Mouse (Mus musculus) liver, postnatal 0 days (tissue): ENCODE results near the gene Csf1. TPM values are rescaled to one million over a fixed set of nuclear protein-coding genes. Genes with fewer than 3 reads are reported as not detected.

Experiments used
- ATAC-seq: fragments of 200-750 bp; cut with Nextera tagmentation; 2 replicates; pipeline ENCODE4 v1.8.0; 2017; ENCODE audit warnings: mild to moderate bottlenecking, moderate library complexity
- DNase-seq: peaks from one replicate; pipeline ENCODE4 v3.0.0-alpha.2; 2016
- H3K27ac ChIP-seq: fragments of 300-500 bp; sonication (generic); 2 replicates; pipeline ENCODE4 v1.5.1; 2014; ENCODE audit warnings: antibody characterized with exemption, moderate library complexity, mild to moderate bottlenecking, low read depth
- H3K27me3 ChIP-seq: fragments of 300-500 bp; sonication (generic); 2 replicates; pipeline ENCODE4 v1.6.1; 2014; ENCODE audit warnings: low read length, control low read depth, mixed read lengths; ENCODE audit not compliant: insufficient read depth
- H3K36me3 ChIP-seq: fragments of 300-500 bp; sonication (generic); replicated peaks from 2 replicates; pipeline ENCODE4 v1.6.1; 2014; ENCODE audit warnings: mild to moderate bottlenecking, control low read depth, low read length, moderate library complexity, mixed read lengths; ENCODE audit not compliant: insufficient read depth
- H3K4me1 ChIP-seq: fragments of 300-500 bp; sonication (generic); 2 replicates; pipeline ENCODE4 v1.6.1; 2014; ENCODE audit warnings: antibody characterized with exemption, mild to moderate bottlenecking, control low read depth; ENCODE audit not compliant: insufficient read depth
- H3K4me2 ChIP-seq: fragments of 300-500 bp; sonication (generic); 2 replicates; pipeline ENCODE4 v1.6.1; 2014; ENCODE audit warnings: low read depth, mild to moderate bottlenecking, low read length, moderate library complexity, mixed read lengths
- H3K4me3 ChIP-seq: fragments of 300-500 bp; sonication (generic); 2 replicates; pipeline ENCODE4 v1.5.1; 2014; ENCODE audit warnings: low read depth, low read length
- H3K9ac ChIP-seq: fragments of 300-500 bp; sonication (generic); replicated peaks from 2 replicates; pipeline ENCODE4 v1.6.1; 2014; ENCODE audit warnings: mild to moderate bottlenecking, moderate library complexity
- H3K9me3 ChIP-seq: fragments of 300-500 bp; sonication (generic); 2 replicates; pipeline ENCODE4 v1.6.1; 2016; ENCODE audit warnings: mild to moderate bottlenecking, control low read depth, low read length, mixed read lengths
- CTCF ChIP-seq: sonication (generic); IDR thresholded peaks from 2 replicates; pipeline ENCODE4 v1.5.1; 2016; ENCODE audit warnings: antibody characterized with exemption, low read depth
- EP300 ChIP-seq: IDR thresholded peaks from 2 replicates; pipeline ENCODE4 v1.6.1; 2016; ENCODE audit warnings: antibody characterized with exemption, low read depth, mild to moderate bottlenecking
- WGBS: fragments of 180-500 bp; shearing (Covaris S2); extraction: QIAGEN DNeasy Blood & Tissue Kit; methylation state at CpG from one replicate; pipeline ENCODE4 v1.1.7; 2014; ENCODE audit not compliant: insufficient replicate concordance; 5-methylcytosine and 5-hydroxymethylcytosine counted together
- polyA plus RNA-seq: library from polyadenylated mRNA; unstranded; fragments of >200 nt; fragmentation: Nextera tagmentation; extraction: Ambion mirVana; gene quantifications from 2 replicates; pipeline ENCODE4 v1.2.1, GENCODE M21; 2015

The Csf1 gene
- polyA plus RNA-seq, 1 experiment from 2014 or later: 7.2 TPM

- DNase-seq (no peak), ATAC-seq (no peak)
- Histone ChIP-seq H3K4me2 (no peak overlapping the region), H3K4me3 (no peak overlapping the region), H3K36me3 (no peaks in the 10 kb centered on the region), H3K4me1 (0 out of 2 replicates have a peak, but pooled peaks cover 2% of the 10 kb centered on the region), H3K9ac (no peak overlapping the region), H3K27me3 (no peaks in the 10 kb centered on the region), H3K27ac (no peak overlapping the region), H3K9me3 (no peaks in the 10 kb centered on the region)
- TF ChIP-seq CTCF (no peak), EP300 (no peak)
- WGBS: 71% methylated on average over 3 of the region's 3 CpGs
These were observed 51.1 kb downstream of the Csf1 start for GRCm38 (mm10) chr3:107709156-107709555.

- Histone ChIP-seq H3K27ac (no peak overlapping the region), H3K36me3 (no peaks in the 10 kb centered on the region), H3K4me1 (0 out of 2 replicates have a peak, but pooled peaks cover 5% of the 10 kb centered on the region), H3K4me2 (no peak overlapping the region), H3K9me3 (no peaks in the 10 kb centered on the region), H3K9ac (no peak overlapping the region), H3K27me3 (no peaks in the 10 kb centered on the region), H3K4me3 (no peak overlapping the region)
- DNase-seq (no peak), ATAC-seq (no peak)
- WGBS: 79% methylated on average over 4 of the region's 4 CpGs
- TF ChIP-seq EP300 (no peak), CTCF (no peak)
These were observed 53.0 kb downstream of the Csf1 start for GRCm38 (mm10) chr3:107707239-107707638.

- no peak overlapping the region for H3K4me3 ChIP-seq
- ATAC-seq (no peak), DNase-seq (no peak)
- H3K9me3 ChIP-seq: no peaks in the 10 kb centered on the region
- WGBS: 26% methylated on average over 2 of the region's 2 CpGs
- no peak overlapping the region for H3K27ac ChIP-seq
- no peak overlapping the region for H3K4me2 ChIP-seq
- no peak overlapping the region for H3K9ac ChIP-seq
- no peaks in the 10 kb centered on the region for H3K27me3 ChIP-seq
- H3K36me3 ChIP-seq: no peaks in the 10 kb centered on the region
- H3K4me1 ChIP-seq: 0 out of 2 replicates have a peak, but pooled peaks cover 5% of the 10 kb centered on the region
- TF ChIP-seq EP300 (no peak), CTCF (no peak)
These were observed 54.1 kb downstream of the Csf1 start for GRCm38 (mm10) chr3:107706164-107706563.

- H3K36me3 ChIP-seq: no peaks in the 10 kb centered on the region
- H3K27me3 ChIP-seq: no peaks in the 10 kb centered on the region
- 0 out of 2 replicates have a peak, but pooled peaks cover 5% of the 10 kb centered on the region for H3K4me1 ChIP-seq
- no peaks in the 10 kb centered on the region for H3K9me3 ChIP-seq
- no peak overlapping the region for H3K27ac ChIP-seq
- H3K9ac ChIP-seq: no peak overlapping the region
- ATAC-seq (no peak), DNase-seq (no peak)
- TF ChIP-seq CTCF (no peak), EP300 (no peak)
- no peak overlapping the region for H3K4me2 ChIP-seq
- 65% methylated on average over 1 of the region's 1 CpGs for WGBS
- H3K4me3 ChIP-seq: no peak overlapping the region
These were observed 55.9 kb downstream of the Csf1 start for GRCm38 (mm10) chr3:107704371-107704705.

GRCm38 (mm10) chr3:107703675-107704370 is 56.4 kb downstream of the Csf1 start:
- 65% methylated on average over 7 of the region's 7 CpGs for WGBS
- Histone ChIP-seq H3K27ac (no peak overlapping the region), H3K27me3 (no peaks in the 10 kb centered on the region), H3K9me3 (no peaks in the 10 kb centered on the region), H3K9ac (no peak overlapping the region), H3K4me1 (0 out of 2 replicates have a peak, but pooled peaks cover 5% of the 10 kb centered on the region), H3K36me3 (no peaks in the 10 kb centered on the region), H3K4me3 (no peak overlapping the region), H3K4me2 (no peak overlapping the region)
- DNase-seq: no peak
- no peak for TF ChIP-seq CTCF
- no peak for ATAC-seq

- TF ChIP-seq CTCF (no peak), EP300 (no peak)
- H3K36me3 ChIP-seq: no peaks in the 10 kb centered on the region
- peaks cover 11% of the 10 kb centered on the region for H3K4me1 ChIP-seq
- H3K9me3 ChIP-seq: no peaks in the 10 kb centered on the region
- no peaks in the 10 kb centered on the region for H3K27me3 ChIP-seq
- H3K4me2 ChIP-seq: no peak overlapping the region
- no peak overlapping the region for H3K9ac ChIP-seq
- WGBS: 84% methylated on average over 1 of the region's 1 CpGs
- H3K27ac ChIP-seq: no peak overlapping the region
- no peak for DNase-seq
- no peak overlapping the region for H3K4me3 ChIP-seq
- ATAC-seq: no peak
These were observed 58.4 kb downstream of the Csf1 start for GRCm38 (mm10) chr3:107701767-107702394.
